Mouse (Mus musculus): ENCODE measurements around the gene Ccdc113.

The Ccdc113 gene

DNA sequence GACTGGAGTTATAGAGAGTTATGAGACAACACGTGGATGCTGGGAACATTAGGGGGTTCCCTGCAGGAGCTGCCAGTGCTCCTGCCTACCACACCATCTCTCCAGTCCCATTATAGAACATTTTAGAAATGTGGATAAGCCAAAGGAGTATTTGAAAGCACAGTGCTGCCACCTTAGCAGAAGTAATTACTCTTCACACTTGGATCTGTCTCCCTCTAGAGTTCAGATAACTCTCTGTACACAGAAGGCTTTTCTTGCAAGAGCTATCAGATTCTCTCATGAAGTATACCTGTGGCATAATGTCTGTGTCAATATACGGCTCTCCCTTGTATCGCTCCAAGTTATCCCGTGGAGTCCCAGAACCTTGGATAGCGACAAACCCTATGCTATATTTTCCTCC lies 5.6 kb downstream of the Ccdc113 start:
- DNase-seq (ENCODE audit: low spot score in 2 of 2) = no peak

DNA sequence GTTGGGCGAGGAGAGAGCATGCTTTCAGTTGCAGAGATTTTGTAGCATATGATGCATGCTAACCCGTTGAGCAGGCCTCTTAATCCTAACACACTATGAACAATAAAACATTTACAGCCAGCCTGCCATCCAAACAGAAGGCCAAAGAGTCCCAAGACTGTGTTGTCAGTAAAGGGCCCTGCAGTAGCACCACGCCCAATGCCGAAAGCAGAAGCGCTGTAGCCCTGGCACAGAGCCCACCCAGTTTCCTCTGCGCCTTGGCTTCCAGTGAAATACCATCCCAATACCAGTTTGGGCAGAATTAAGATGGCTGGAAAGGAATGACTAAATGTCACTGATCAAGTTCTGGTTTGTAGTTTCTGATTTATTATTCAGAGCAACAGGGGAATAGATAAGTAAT lies 8.3 kb downstream of the Ccdc113 start:
- DNase-seq (ENCODE audit: low spot score in 2 of 2) = no peak

DNA sequence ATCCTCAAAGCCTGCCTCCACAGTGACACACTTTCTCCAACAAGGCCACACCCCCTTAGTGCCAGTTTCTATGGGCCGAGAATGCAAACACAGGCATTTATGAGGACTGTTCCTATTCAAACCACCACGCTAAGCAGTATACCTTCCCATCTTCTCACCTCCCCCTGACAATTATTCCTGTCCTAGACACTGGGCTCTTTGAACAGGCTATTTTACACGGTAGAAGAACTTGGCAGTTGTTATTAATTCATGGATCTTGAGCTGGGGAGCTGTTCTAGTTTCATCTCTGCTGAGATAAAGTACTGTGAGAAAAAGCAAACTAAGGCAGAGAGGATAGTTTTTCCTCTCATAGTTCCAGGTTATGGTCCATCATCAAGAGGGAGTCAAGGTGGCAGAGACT lies 9.2 kb downstream of the Ccdc113 start:
- no peak for DNase-seq (ENCODE audit: low spot score in 2 of 2)

- DNase-seq (ENCODE audit: low spot score in 2 of 2) = no peak
These were observed 11.9 kb downstream of the Ccdc113 start for GRCm38 (mm10) chr8:95545815-95546214.

GRCm38 (mm10) chr8:95546986-95547385 lies 13.1 kb downstream of the Ccdc113 start:
- DNase-seq (ENCODE audit: low spot score in 2 of 2) = no peak

DNA sequence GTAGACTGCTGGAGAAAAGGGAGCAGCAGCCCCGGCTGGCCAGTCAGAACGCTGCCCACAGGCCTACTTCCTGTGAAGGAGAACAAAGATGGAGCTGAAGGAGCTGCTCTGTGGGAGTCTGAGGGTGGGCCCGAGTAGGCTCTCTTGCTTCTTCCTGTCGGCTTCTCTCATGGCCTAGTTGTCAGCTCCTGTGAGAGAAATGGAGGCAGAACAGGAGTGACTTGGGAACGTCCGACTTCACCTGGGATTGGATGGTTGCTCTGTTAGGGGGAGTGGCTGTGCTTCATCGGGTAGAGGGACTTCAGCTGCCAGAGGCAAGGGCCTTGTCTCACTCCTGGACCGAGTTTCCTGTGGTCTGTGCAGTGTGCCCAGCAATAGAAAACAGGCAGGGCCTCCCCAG lies 14.0 kb downstream of the Ccdc113 start:
- DNase-seq (ENCODE audit: low spot score in 2 of 2) = no peak

DNA sequence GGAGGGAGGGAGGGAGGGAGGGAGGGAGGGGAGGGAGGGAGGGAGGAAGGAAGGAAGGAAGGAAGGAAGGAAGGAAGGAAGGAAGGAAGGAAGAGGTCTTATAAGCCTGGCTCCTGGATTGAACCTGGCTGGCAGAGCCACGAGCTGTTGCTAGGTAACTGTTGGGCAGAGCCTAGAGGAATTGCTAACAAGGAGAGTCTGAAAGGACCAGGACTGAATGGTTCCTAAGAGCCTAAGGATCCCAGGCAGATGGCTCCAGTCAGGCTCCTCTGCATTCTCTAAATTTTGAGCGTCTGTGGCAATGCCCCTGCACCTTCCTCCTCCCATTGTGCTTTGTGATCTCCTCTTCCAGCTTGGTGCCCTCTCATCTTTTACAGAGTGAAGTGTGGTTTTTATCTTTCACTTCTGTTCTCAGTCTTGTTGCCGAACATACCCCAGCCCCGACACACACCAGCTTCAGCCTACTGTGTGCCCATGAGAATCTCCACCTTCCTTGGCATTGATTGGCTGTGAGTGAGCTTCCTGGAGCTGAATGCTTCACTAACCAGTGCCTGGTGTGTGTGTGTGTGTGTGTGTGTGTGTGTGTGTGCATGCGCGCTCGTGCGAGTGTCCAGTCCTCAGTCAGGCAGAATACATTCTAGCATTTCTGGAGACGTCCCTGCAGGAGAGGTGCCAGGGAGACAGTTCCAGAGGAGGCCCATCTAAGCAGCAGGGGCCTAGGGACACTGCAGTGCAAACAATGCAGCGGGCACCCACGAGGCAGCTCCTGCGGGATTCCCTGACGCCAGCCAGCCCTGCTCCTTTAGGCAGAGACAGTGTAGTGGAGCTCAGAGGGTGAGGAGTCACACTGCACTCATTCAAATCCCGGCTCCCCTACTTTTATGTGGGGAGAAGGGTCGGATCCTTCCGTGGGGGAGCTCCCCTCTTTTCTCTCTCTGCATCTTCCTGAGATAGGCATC lies 16.3 kb downstream of the Ccdc113 start:
- peak in 1 of 2 experiments; percentile 15 for DNase-seq (ENCODE audit: low spot score in 2 of 2)

- DNase-seq (ENCODE audit: low spot score in 2 of 2) = no peak
These were observed 17.7 kb downstream of the Ccdc113 start for GRCm38 (mm10) chr8:95551577-95551976.

DNA sequence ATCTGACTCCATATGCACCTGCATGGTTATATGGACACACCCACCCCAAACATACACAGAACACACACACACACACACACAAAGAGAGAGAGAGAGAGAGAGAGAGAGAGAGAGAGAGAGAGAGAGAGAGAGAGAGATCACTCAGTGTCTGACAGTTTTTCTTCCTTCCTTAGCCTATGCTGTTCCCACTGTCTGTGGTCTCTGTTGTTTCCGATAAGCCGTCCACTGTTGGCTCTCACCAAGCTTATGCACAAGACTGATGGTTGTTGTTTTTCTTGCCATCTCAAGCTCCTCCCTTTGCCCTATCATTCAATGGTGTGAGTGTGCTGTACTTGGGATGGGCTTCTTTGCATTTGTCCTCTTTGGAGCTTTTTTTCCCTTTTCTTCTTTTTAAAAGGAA lies 22.1 kb downstream of the Ccdc113 start:
- no peak for DNase-seq (ENCODE audit: low spot score in 2 of 2)

- DNase-seq (ENCODE audit: low spot score in 2 of 2) = no peak
These were observed 32.3 kb downstream of the Ccdc113 start for GRCm38 (mm10) chr8:95566217-95566616.

DNA sequence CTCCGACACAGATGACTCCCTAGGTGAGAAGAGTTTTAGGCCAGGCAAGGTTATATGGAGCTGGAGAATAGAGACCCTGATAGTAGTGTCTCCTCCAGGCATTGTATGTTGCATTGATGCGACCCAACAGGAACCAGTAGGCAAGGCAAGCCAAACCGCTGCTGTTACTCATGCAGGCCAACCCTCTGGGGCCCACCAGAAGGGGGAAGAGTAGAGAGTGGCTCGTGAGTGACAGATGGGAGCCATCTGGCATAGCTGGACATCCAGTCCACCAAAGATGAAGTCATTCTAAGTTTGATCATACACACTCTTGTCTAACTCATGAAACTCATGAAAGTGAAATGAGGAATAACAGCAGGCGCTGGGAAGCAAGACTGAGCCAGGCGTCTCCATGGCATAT lies 32.9 kb downstream of the Ccdc113 start:
- no peak for DNase-seq (ENCODE audit: low spot score in 2 of 2)

DNA sequence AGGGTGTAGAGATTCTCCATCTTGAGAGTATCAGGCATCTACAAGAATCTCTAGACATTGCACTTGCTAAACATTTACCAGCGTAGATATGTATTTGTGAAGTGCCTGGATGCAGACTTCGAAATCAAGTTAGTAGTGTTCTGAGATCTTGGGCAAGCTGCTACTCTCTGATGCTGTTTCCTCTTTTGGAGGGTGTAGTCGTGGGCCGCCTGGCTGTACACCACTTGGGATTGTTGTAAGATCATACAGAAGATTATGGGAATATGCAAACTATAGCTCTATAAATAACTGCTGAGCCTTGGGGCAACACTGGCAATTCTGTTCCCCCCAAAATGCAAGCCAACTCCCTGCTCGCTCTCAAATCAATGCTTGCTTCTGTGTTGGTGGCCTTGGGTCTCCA lies 39.3 kb downstream of the Ccdc113 start:
- no peak for DNase-seq (ENCODE audit: low spot score in 2 of 2)

DNA sequence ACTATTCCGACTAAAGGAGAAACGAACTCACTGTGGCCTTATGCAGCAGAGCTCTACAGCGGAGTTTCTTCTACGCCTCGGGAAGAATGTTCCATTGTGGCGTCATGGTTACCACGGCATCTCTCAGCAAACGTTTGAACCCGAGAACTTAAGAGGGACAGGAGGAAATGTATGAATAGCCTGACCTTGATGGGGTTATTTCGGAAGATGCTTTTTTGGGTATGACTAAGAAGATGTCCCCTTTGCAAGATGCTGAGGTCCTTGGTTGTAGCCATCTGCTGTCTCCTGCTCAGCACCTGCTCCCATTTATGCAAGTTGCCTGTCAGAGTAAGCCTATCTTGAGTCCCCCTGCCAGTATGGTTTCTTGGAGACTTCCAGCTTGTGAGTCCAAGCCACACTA lies 42.4 kb downstream of the Ccdc113 start, which contains the start of gene Prss54:
Gene Prss54 (minus strand): TSS at position 101 of the 400 bp plus-strand sequence.
- no peak for DNase-seq (ENCODE audit: low spot score in 2 of 2)

- no peak for DNase-seq (ENCODE audit: low spot score in 2 of 2)
These were observed 53.5 kb downstream of the Ccdc113 start for GRCm38 (mm10) chr8:95587339-95587738.

GRCm38 (mm10) chr8:95589282-95589681 lies 55.4 kb downstream of the Ccdc113 start:
- no peak for DNase-seq (ENCODE audit: low spot score in 2 of 2)

DNA sequence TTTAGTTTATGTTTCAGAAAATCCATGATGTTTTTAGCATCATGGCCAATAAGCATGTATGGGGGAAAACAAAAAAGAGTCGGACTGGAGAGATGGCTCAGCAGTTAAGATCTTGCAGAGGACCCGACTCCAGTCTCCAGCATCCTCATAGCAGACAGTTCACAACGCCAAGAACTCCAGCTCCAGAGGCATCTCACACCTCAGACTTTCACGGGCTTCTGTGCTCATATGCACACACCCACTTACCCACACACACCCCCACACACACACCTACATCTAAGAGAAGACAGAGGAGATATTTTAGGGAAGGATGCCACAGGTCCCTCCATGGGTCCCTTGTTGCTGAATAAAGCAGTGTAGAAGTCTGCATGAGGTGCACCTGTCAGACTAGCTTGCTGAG lies 56.7 kb downstream of the Ccdc113 start:
- no peak for DNase-seq (ENCODE audit: low spot score in 2 of 2)

DNA sequence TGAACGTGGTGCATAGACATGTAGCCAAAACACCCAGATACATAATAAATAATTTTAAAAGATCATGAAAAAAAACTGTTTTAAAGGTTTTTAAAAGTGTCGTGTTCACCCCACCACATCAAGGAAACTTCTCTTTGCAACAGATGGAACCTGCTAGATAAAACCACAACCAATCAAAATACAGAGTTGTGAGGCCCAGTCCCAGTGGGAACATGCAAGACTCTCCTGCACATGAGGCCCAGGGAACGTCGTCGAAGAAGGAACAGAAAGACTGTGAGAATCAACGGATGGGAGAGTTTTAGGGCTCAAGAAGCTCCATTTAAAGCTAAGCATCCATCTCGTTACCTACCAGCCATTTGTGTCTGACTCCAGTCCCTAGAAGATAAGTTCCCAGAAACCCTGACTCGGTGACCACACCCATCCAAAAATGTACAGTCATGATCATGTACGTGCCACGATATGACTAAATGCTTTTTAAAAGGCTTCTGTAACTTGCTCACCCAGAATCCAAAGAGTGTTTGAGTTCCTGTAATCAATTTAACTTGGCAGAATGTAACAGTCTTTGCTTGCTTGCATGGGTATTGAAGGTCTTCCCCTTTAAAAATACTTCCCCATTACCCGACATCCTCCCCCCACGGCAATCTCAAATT lies 58.4 kb downstream of the Ccdc113 start:
- DNase-seq (ENCODE audit: low spot score in 2 of 2) = no peak

GRCm38 (mm10) chr8:95593439-95594393 lies 59.8 kb downstream of the Ccdc113 start:
- no peak for DNase-seq (ENCODE audit: low spot score in 2 of 2)

- no peak for DNase-seq (ENCODE audit: low spot score in 2 of 2)
These were observed 61.2 kb downstream of the Ccdc113 start for GRCm38 (mm10) chr8:95595131-95595530.

DNA sequence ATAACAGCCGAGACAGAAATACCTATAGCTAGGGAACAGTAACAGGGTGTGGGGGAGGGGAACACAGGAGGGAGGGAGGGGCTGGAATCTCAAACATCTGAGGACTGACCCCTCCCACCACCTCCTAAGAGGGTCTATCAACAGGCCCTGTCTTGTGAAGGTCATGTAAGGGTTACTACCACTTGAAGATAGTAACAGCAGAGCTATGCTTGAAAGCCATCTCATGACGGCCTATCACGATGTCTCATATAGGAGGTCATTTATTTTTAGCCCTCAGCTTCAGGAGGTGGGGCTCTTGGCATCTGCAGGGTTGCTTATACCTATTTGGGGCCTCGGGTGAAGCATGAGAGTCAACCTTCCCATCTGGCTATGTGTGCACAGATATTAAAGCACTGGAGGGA lies 63.0 kb downstream of the Ccdc113 start:
- DNase-seq (ENCODE audit: low spot score in 2 of 2) = no peak

GRCm38 (mm10) chr8:95599861-95600260 lies 66.0 kb downstream of the Ccdc113 start:
- DNase-seq (ENCODE audit: low spot score in 2 of 2) = peak; percentile 78 to 86

DNA sequence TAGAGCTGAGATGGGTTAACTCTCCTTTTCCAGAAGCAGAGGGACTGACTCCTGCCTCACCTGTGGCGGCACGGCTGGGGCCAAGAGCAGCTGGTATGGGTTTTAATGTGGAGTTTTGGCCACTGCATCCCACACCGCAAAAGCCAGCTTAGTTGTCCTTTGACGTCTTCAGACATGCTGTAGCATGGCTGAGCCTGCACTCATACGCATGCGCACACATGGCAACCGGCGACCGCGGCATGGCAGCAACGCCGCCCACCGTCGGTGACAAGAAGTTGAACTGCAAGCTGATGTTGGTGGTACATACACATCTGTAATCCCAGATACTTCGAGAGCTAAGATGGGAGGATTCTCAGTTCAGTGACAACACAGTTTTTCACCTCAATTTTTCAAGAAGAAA lies 67.4 kb downstream of the Ccdc113 start:
- no peak for DNase-seq (ENCODE audit: low spot score in 2 of 2)
